Mouse (Mus musculus) midbrain, embryonic 14.5 days (tissue): ENCODE data around the gene Hoxa4. TPM values are rescaled to one million over a fixed set of nuclear protein-coding genes. Genes with fewer than 3 reads are reported as not detected.

Experiments used
- ATAC-seq: fragments of 200-750 bp; cut with Nextera tagmentation; 2 replicates; pipeline ENCODE4 v1.8.0; 2017; ENCODE audit warnings: moderate number of reproducible peaks, moderate library complexity; ENCODE audit not compliant: low FRiP score, low TSS enrichment
- DNase-seq: peaks from one replicate; pipeline ENCODE4 v3.0.0-alpha.2; 2015
- H3K27ac ChIP-seq: fragments of 300-500 bp; sonication (generic); replicated peaks from 2 replicates; pipeline ENCODE4 v1.5.1; 2014; ENCODE audit warnings: mild to moderate bottlenecking, low read depth, low read length, moderate library complexity
- H3K27me3 ChIP-seq: fragments of 300-500 bp; sonication (generic); 2 replicates; pipeline ENCODE4 v1.6.1; 2014; ENCODE audit warnings: low read length, control low read depth, mixed read lengths; ENCODE audit not compliant: control insufficient read depth, insufficient read depth
- H3K36me3 ChIP-seq: fragments of 300-500 bp; sonication (generic); 2 replicates; pipeline ENCODE4 v1.6.1; 2014; ENCODE audit warnings: low read length, control low read depth; ENCODE audit not compliant: control insufficient read depth, insufficient read depth
- H3K4me1 ChIP-seq: fragments of 300-500 bp; sonication (generic); 2 replicates; pipeline ENCODE4 v1.6.1; 2014; ENCODE audit warnings: mild to moderate bottlenecking, antibody characterized with exemption, low read length, control low read depth; ENCODE audit not compliant: control insufficient read depth, insufficient read depth
- H3K4me2 ChIP-seq: fragments of 300-500 bp; sonication (generic); 2 replicates; pipeline ENCODE4 v1.6.1; 2014; ENCODE audit warnings: mild to moderate bottlenecking, low read length, moderate library complexity
- H3K4me3 ChIP-seq: fragments of 300-500 bp; sonication (generic); replicated peaks from 2 replicates; pipeline ENCODE4 v1.5.1; 2014; ENCODE audit warnings: low read depth, low read length
- H3K9ac ChIP-seq: fragments of 300-500 bp; sonication (generic); replicated peaks from 2 replicates; pipeline ENCODE4 v1.6.1; 2014; ENCODE audit warnings: mild to moderate bottlenecking, low read length, moderate library complexity
- H3K9me3 ChIP-seq: fragments of 300-500 bp; sonication (generic); 2 replicates; pipeline ENCODE4 v1.6.1; 2016; ENCODE audit warnings: low read length, control low read depth, mixed read lengths; ENCODE audit not compliant: control insufficient read depth
- WGBS: fragments of 180-500 bp; shearing (Covaris S2); extraction: QIAGEN DNeasy Blood & Tissue Kit; methylation state at CpG from one replicate; pipeline ENCODE4 v1.1.7; 2014; 5-methylcytosine and 5-hydroxymethylcytosine counted together
- polyA plus RNA-seq: library from polyadenylated mRNA; unstranded; fragments of >200 nt; fragmentation: Nextera tagmentation; extraction: Ambion mirVana; gene quantifications from 2 replicates; pipeline ENCODE4 v1.2.1, GENCODE M21; 2014

Gene Hoxa4
- polyA plus RNA-seq, 1 experiment from 2014 or later: not detected

DNA sequence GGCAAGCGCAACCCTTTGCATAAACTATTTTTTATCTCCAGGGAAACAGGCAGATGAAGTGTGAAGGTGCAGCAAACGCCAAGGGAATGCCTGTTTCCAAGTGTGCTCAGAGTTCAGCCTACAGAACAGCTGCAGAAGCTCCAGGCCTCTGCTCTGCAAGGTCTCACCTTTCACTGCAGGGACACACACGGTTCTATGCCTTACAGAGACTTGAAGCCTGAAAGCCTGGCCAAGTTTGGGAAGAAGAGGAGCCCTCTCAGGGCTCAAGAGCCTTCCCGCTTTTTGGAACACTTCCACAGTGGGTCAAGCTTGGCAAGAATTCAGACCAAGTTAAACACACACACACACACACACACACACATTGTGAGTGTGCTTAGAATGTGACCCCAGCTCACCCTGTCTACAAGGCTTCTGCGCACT lies 2.4 kb downstream of the Hoxa4 start:
- DNase-seq: no peak
- Histone ChIP-seq H3K27me3 (peaks cover 100% of the 10 kb centered on the region), H3K4me3 (no peak overlapping the region), H3K36me3 (no peaks in the 10 kb centered on the region), H3K9ac (no peak overlapping the region), H3K27ac (no peak overlapping the region), H3K4me1 (peaks cover 4% of the 10 kb centered on the region; the same call in 1 of the 2 replicates), H3K9me3 (no peaks in the 10 kb centered on the region), H3K4me2 (no peak overlapping the region)
- WGBS: 6% methylated on average over 5 of the region's 5 CpGs
- ATAC-seq: no peak

DNA sequence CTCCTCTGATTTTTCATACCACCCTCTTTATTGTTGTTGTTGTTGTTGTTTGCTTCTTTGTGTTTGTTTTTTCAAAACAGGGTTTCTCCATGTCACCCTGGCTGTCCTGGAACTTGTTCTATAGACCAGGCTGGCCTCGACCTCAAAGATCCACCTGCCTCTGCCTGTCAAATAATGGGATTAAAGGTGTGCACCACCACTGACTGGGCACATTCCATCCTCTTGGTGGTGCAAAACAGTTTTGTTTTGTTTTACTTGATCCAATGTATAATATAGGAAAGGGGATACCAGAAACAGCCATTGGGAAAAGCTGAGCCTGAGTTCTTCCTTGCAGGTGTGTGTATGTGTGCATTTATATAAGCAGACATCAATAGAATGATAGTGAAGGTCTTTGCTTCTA lies 5.1 kb downstream of the Hoxa4 start:
- ATAC-seq: no peak
- H3K27me3 ChIP-seq: peaks cover 100% of the 10 kb centered on the region
- no peak for DNase-seq

GRCm38 (mm10) chr6:52185834-52186233 lies 5.7 kb downstream of the Hoxa4 start:
- WGBS: 12% methylated on average over 3 of the region's 3 CpGs

More for the DNA sequence above, 5.1 kb downstream of the Hoxa4 start:
- Histone ChIP-seq H3K9me3 (no peaks in the 10 kb centered on the region), H3K9ac (no peak overlapping the region), H3K27ac (no peak overlapping the region), H3K36me3 (no peaks in the 10 kb centered on the region), H3K4me3 (no peak overlapping the region), H3K4me1 (no peaks in the 10 kb centered on the region), H3K4me2 (no peak overlapping the region)
- WGBS: 2% methylated on average over 1 of the region's 1 CpGs

DNA sequence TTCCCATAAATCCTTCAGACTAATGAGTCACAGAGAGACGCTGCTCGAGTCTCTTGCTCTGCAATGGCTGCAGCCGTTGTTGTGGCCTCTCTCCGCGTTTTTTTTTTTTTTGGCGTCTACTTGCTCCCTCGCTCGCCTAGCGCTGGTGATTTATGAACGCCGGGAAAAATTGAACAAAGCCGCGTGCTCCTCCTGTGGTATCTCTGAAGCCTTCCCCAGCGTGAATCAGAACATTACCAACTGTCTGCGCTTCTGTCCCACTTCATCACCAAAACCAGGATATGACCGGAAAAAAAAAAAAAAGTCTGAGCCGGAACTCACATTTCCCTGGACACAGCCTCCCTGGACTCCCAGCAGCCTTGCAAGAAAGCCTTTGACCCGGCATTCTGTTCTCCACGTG lies 6.3 kb downstream of the Hoxa4 start:
- Histone ChIP-seq H3K27me3 (peaks cover 100% of the 10 kb centered on the region), H3K4me2 (no peak overlapping the region), H3K9ac (no peak overlapping the region), H3K9me3 (no peaks in the 10 kb centered on the region), H3K27ac (no peak overlapping the region), H3K4me1 (no peaks in the 10 kb centered on the region), H3K36me3 (no peaks in the 10 kb centered on the region), H3K4me3 (no peak overlapping the region)
- ATAC-seq: no peak
- DNase-seq: no peak
- under 1% methylated on average over 19 of the region's 19 CpGs for WGBS

More at GRCm38 (mm10) chr6:52185834-52186233, 5.7 kb downstream of the Hoxa4 start:
- ATAC-seq (no peak), DNase-seq (no peak)
- H3K9me3 ChIP-seq: no peaks in the 10 kb centered on the region
- H3K27me3 ChIP-seq: peaks cover 100% of the 10 kb centered on the region
- no peak overlapping the region for H3K4me3 ChIP-seq
- no peak overlapping the region for H3K4me2 ChIP-seq
- H3K9ac ChIP-seq: no peak overlapping the region
- no peaks in the 10 kb centered on the region for H3K4me1 ChIP-seq
- H3K36me3 ChIP-seq: no peaks in the 10 kb centered on the region
- no peak overlapping the region for H3K27ac ChIP-seq

- ATAC-seq: no peak
- Histone ChIP-seq H3K4me3 (no peak overlapping the region), H3K27me3 (peaks cover 100% of the 10 kb centered on the region)
Measured at GRCm38 (mm10) chr6:52184668-52185067, 6.9 kb downstream of the Hoxa4 start.

DNA sequence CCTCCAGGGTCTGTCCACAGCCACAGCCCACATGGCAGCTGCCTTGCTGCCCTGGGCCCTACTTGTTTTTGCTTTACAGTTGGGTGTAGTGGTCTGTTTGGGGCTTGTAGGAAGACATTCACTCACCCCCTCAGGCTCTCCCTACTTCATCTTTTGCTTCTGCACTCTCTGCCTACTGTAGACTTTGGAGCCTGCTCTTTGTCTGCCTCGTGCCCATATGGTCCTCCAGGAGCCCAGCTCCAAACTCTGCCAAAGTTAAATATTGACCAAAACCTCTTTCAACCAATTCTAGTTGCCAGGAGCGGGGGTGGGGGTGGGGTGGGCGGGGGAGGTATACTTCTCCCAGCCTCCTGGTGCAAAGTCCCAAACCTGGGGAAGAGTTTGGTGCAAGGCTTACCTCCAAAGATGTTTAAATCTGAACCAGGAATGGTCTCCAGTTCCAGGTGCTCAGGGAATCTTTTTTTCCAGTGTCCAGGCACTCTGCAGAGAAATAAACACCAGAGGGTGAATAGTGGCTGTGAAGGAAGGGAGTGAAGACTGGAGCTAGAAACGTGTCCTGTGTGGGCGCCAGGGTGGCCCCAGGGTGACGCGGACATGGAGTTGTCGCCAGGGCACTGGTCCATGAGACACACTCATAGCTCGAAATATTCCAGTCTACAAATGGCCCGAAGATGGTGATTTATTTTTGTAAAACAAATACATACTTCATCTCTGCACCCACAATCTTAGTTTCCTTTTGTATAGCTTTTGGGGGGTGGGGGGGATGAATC lies 8.1 kb downstream of the Hoxa4 start:
- no peak overlapping the region for H3K4me2 ChIP-seq
- H3K27me3 ChIP-seq: peaks cover 100% of the 10 kb centered on the region
- ATAC-seq (no peak), DNase-seq (no peak)
- H3K36me3 ChIP-seq: no peaks in the 10 kb centered on the region
- no peaks in the 10 kb centered on the region for H3K4me1 ChIP-seq
- no peak overlapping the region for H3K9ac ChIP-seq
- 9% methylated on average over 10 of the region's 10 CpGs for WGBS
- H3K9me3 ChIP-seq: no peaks in the 10 kb centered on the region
- no peak overlapping the region for H3K27ac ChIP-seq
- no peak overlapping the region for H3K4me3 ChIP-seq

More at GRCm38 (mm10) chr6:52184668-52185067, 6.9 kb downstream of the Hoxa4 start:
- no peaks in the 10 kb centered on the region for H3K4me1 ChIP-seq
- no peak overlapping the region for H3K4me2 ChIP-seq
- 0% methylated on average over 6 of the region's 6 CpGs for WGBS
- no peak for DNase-seq
- H3K9me3 ChIP-seq: no peaks in the 10 kb centered on the region
- H3K27ac ChIP-seq: no peak overlapping the region
- no peaks in the 10 kb centered on the region for H3K36me3 ChIP-seq
- no peak overlapping the region for H3K9ac ChIP-seq

GRCm38 (mm10) chr6:52182793-52183192 lies 8.8 kb downstream of the Hoxa4 start:
- H3K4me2 ChIP-seq: no peak overlapping the region
- no peak overlapping the region for H3K9ac ChIP-seq
- no peak overlapping the region for H3K4me3 ChIP-seq
- DNase-seq (no peak), ATAC-seq (no peak)
- H3K4me1 ChIP-seq: no peaks in the 10 kb centered on the region
- no peak overlapping the region for H3K27ac ChIP-seq
- H3K9me3 ChIP-seq: no peaks in the 10 kb centered on the region
- 0% methylated on average over 1 of the region's 1 CpGs for WGBS
- H3K27me3 ChIP-seq: peaks cover 100% of the 10 kb centered on the region
- H3K36me3 ChIP-seq: no peaks in the 10 kb centered on the region

GRCm38 (mm10) chr6:52182030-52182429 lies 9.5 kb downstream of the Hoxa4 start:
- Histone ChIP-seq H3K4me1 (no peaks in the 10 kb centered on the region), H3K36me3 (no peaks in the 10 kb centered on the region), H3K9ac (no peak overlapping the region), H3K4me3 (no peak overlapping the region), H3K27me3 (peaks cover 100% of the 10 kb centered on the region), H3K9me3 (no peaks in the 10 kb centered on the region), H3K4me2 (no peak overlapping the region), H3K27ac (no peak overlapping the region)
- WGBS: 23% methylated on average over 2 of the region's 2 CpGs
- ATAC-seq: no peak
- no peak for DNase-seq

DNA sequence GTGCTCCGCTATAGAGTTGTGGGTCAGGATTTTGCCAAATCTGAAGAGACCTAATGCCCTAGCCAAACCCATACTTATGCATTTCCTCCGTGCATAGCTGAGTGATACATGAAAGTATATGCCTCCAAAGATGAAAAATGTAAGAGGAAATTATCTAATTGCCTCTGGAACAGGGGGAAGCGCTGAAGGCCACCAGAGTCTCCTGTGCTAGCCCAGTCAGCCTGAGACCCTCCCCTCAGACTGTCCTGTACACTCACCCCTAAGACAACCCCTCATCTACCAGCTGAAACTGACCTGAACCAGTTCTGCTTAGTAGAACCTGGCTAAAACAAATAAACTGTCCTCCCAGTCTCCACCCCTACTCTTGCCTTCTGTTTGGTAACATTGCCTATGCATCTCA lies 10.8 kb downstream of the Hoxa4 start:
- Histone ChIP-seq H3K9me3 (no peaks in the 10 kb centered on the region), H3K27ac (no peak overlapping the region), H3K4me1 (no peaks in the 10 kb centered on the region), H3K36me3 (no peaks in the 10 kb centered on the region), H3K4me3 (no peak overlapping the region), H3K27me3 (peaks cover 100% of the 10 kb centered on the region), H3K4me2 (no peak overlapping the region), H3K9ac (no peak overlapping the region)
- ATAC-seq: no peak
- no peak for DNase-seq
- WGBS: 7% methylated on average over 3 of the region's 3 CpGs
